Mouse (Mus musculus): ENCODE data around the gene Ccr1. TPM values are rescaled to one million over a fixed set of nuclear protein-coding genes. Genes with fewer than 3 reads are reported as not detected.
A peak's percentile ranks its signal among the peaks of the same experiment; 100 is the strongest.
"Not testable (repeated sequence)": the region's sequence is repeated elsewhere in the genome, so short reads cannot be mapped to it uniquely, and the experiment has no call there.

Ccr1 gene
- polyA plus RNA-seq, 1 experiment from 2014 or later: 0.51 TPM

GRCm38 (mm10) chr9:123930476-123930875, 38.0 kb downstream of the Ccr1 start:
- WGBS: 88% methylated on average over 3 of the region's 3 CpGs
- no peak for DNase-seq (ENCODE audit: low spot score)
- H3K9me3 ChIP-seq: no peaks in the 10 kb centered on the region; the same call in 1 of the 2 replicates
- H3K27ac ChIP-seq (replicated peaks): no peak overlapping the region
- no peaks in the 10 kb centered on the region for H3K36me3 ChIP-seq (replicated peaks)
- H3K27me3 ChIP-seq (replicated peaks; ENCODE audit: low read depth, poor library complexity, severe bottlenecking): no peaks in the 10 kb centered on the region
- no peak overlapping the region for H3K4me3 ChIP-seq
- peaks cover 26% of the 10 kb centered on the region for H3K4me1 ChIP-seq

GRCm38 (mm10) chr9:123929936-123930335, 38.6 kb downstream of the Ccr1 start:
- H3K4me3 ChIP-seq: no peak overlapping the region
- H3K9me3 ChIP-seq: no peaks in the 10 kb centered on the region; the same call in 1 of the 2 replicates
- peaks cover 27% of the 10 kb centered on the region for H3K4me1 ChIP-seq
- no peak overlapping the region for H3K27ac ChIP-seq (replicated peaks)
- no peak for DNase-seq (ENCODE audit: low spot score)
- H3K36me3 ChIP-seq (replicated peaks): no peaks in the 10 kb centered on the region
- no peaks in the 10 kb centered on the region for H3K27me3 ChIP-seq (replicated peaks; ENCODE audit: low read depth, poor library complexity, severe bottlenecking)
- WGBS: 90% methylated on average over 4 of the region's 4 CpGs

GRCm38 (mm10) chr9:123928759-123929246, 39.7 kb downstream of the Ccr1 start:
- Histone ChIP-seq H3K27ac (replicated peaks) (no peak overlapping the region; the same call in 1 of the 2 replicates), H3K4me3 (no peak overlapping the region), H3K27me3 (replicated peaks; ENCODE audit: low read depth, poor library complexity, severe bottlenecking) (peaks cover 2% of the 10 kb centered on the region; the same call in 1 of the 2 replicates), H3K9me3 (peaks cover 2% of the 10 kb centered on the region; the same call in 1 of the 2 replicates), H3K36me3 (replicated peaks) (no peaks in the 10 kb centered on the region), H3K4me1 (peaks cover 37% of the 10 kb centered on the region)
- WGBS: 47% methylated on average over 8 of the region's 8 CpGs
- DNase-seq (ENCODE audit: low spot score): peak; percentile 14

GRCm38 (mm10) chr9:123928118-123928758, 40.3 kb downstream of the Ccr1 start:
- DNase-seq (ENCODE audit: low spot score): peak; percentile 46

GRCm38 (mm10) chr9:123927281-123927960, 41.1 kb downstream of the Ccr1 start:
- 51% methylated on average over 16 of the region's 16 CpGs for WGBS
- H3K27ac ChIP-seq (replicated peaks): peak overlapping the region; percentile 67
- peaks cover 11% of the 10 kb centered on the region for H3K27me3 ChIP-seq (replicated peaks; ENCODE audit: low read depth, poor library complexity, severe bottlenecking)
- peak; percentile 25 for DNase-seq (ENCODE audit: low spot score)
- H3K36me3 ChIP-seq (replicated peaks): no peaks in the 10 kb centered on the region
- peaks cover 2% of the 10 kb centered on the region; the same call in 1 of the 2 replicates for H3K9me3 ChIP-seq
- peaks cover 46% of the 10 kb centered on the region for H3K4me1 ChIP-seq
- H3K4me3 ChIP-seq: peak overlapping the region; percentile 23; the same call in 1 of the 2 replicates

More at GRCm38 (mm10) chr9:123928118-123928758, 40.3 kb downstream of the Ccr1 start:
- Histone ChIP-seq H3K36me3 (replicated peaks) (no peaks in the 10 kb centered on the region), H3K4me3 (no peak overlapping the region; the same call in 1 of the 2 replicates), H3K4me1 (peaks cover 43% of the 10 kb centered on the region), H3K27ac (replicated peaks) (peak overlapping the region; percentile 67), H3K9me3 (peaks cover 2% of the 10 kb centered on the region; the same call in 1 of the 2 replicates), H3K27me3 (replicated peaks; ENCODE audit: low read depth, poor library complexity, severe bottlenecking) (peaks cover 8% of the 10 kb centered on the region)
- 57% methylated on average over 12 of the region's 12 CpGs for WGBS

GRCm38 (mm10) chr9:123926041-123926440, 42.5 kb downstream of the Ccr1 start:
- Histone ChIP-seq H3K4me3 (peak overlapping the region; percentile 74), H3K4me1 (peaks cover 46% of the 10 kb centered on the region), H3K27me3 (replicated peaks; ENCODE audit: low read depth, poor library complexity, severe bottlenecking) (peaks cover 11% of the 10 kb centered on the region), H3K27ac (replicated peaks) (peak overlapping the region; percentile 93)
- not testable (repeated sequence) for H3K9me3 ChIP-seq; H3K36me3 ChIP-seq (replicated peaks)
- DNase-seq (ENCODE audit: low spot score): peak; percentile 48
- WGBS: 3% methylated on average over 5 of the region's 5 CpGs

- peak; percentile 81 for DNase-seq (ENCODE audit: low spot score)
- H3K36me3 ChIP-seq (replicated peaks): no peaks in the 10 kb centered on the region
- H3K9me3 ChIP-seq: peaks cover 2% of the 10 kb centered on the region; the same call in 1 of the 2 replicates
- H3K27me3 ChIP-seq (replicated peaks; ENCODE audit: low read depth, poor library complexity, severe bottlenecking): peaks cover 11% of the 10 kb centered on the region
- H3K4me1 ChIP-seq: peaks cover 46% of the 10 kb centered on the region
- peak overlapping the region; percentile 93 for H3K27ac ChIP-seq (replicated peaks)
- peak overlapping the region; percentile 74 for H3K4me3 ChIP-seq
- WGBS: 5% methylated on average over 44 of the region's 44 CpGs
These were observed 43.2 kb downstream of the Ccr1 start for GRCm38 (mm10) chr9:123925101-123925946.

GRCm38 (mm10) chr9:123924589-123925066, 43.9 kb downstream of the Ccr1 start:
- Histone ChIP-seq H3K27ac (replicated peaks) (peak overlapping the region; percentile 93), H3K4me3 (peak overlapping the region; percentile 74), H3K27me3 (replicated peaks; ENCODE audit: low read depth, poor library complexity, severe bottlenecking) (peaks cover 11% of the 10 kb centered on the region), H3K36me3 (replicated peaks) (no peaks in the 10 kb centered on the region), H3K9me3 (peaks cover 2% of the 10 kb centered on the region; the same call in 1 of the 2 replicates), H3K4me1 (peaks cover 46% of the 10 kb centered on the region)
- under 1% methylated on average over 40 of the region's 49 CpGs for WGBS
- peak; percentile 90 for DNase-seq (ENCODE audit: low spot score)

GRCm38 (mm10) chr9:123924035-123924434, 44.5 kb downstream of the Ccr1 start:
- Histone ChIP-seq H3K4me1 (peaks cover 46% of the 10 kb centered on the region), H3K27ac (replicated peaks) (peak overlapping the region; percentile 93)

GRCm38 (mm10) chr9:123923146-123923991, 45.1 kb downstream of the Ccr1 start:
- Histone ChIP-seq H3K9me3 (peaks cover 2% of the 10 kb centered on the region; the same call in 1 of the 2 replicates), H3K27ac (replicated peaks) (peak overlapping the region; percentile 59), H3K4me3 (peak overlapping the region; percentile 74), H3K36me3 (replicated peaks) (no peaks in the 10 kb centered on the region), H3K4me1 (peaks cover 40% of the 10 kb centered on the region), H3K27me3 (replicated peaks; ENCODE audit: low read depth, poor library complexity, severe bottlenecking) (peaks cover 11% of the 10 kb centered on the region)
- WGBS: under 1% methylated on average over 53 of the region's 53 CpGs
- DNase-seq (ENCODE audit: low spot score): peak; percentile 52

More at GRCm38 (mm10) chr9:123924035-123924434, 44.5 kb downstream of the Ccr1 start:
- Histone ChIP-seq H3K27me3 (replicated peaks; ENCODE audit: low read depth, poor library complexity, severe bottlenecking) (peaks cover 11% of the 10 kb centered on the region), H3K4me3 (peak overlapping the region; percentile 74)
- 2% methylated on average over 11 of the region's 11 CpGs for WGBS
- H3K9me3 ChIP-seq; H3K36me3 ChIP-seq (replicated peaks): not testable (repeated sequence)
- DNase-seq (ENCODE audit: low spot score): peak; percentile 84
